Comparison of ENCODE assay signal across 18 mouse cellular contexts in genomic region chr15:5762216-5762615, GRCm38 (mm10).
"Had no signal": no experiment of that assay in that cellular context is flagged by ENCODE, and none has a peak within 500 bp of the region (broad histone marks: within the 10 kb centered on the region; RNA-seq: fewer than 3 reads in every experiment).

No protein-coding gene starts in this region.

- DNase-seq: liver, postnatal 0 days; lung, adult 2 months; lung, postnatal 14 days; lung, postnatal 36 days; right cerebral cortex, postnatal 25 days; right cerebral cortex, postnatal 4 days; spleen, adult 18-20 months; thymus, adult 18-20 months; thymus, postnatal 14 days; thymus, postnatal 36 days had no signal

- H3K4me1 ChIP-seq: lung, embryonic 15.5 days; megakaryocyte, embryonic 14.5 days; midbrain, embryonic 13.5 days; midbrain, embryonic 15.5 days; neural tube, embryonic 12.5 days had no signal

- H3K4me2 ChIP-seq: lung, embryonic 15.5 days; midbrain, embryonic 11.5 days; midbrain, embryonic 13.5 days; midbrain, embryonic 15.5 days; neural tube, embryonic 12.5 days had no signal

- H3K27ac ChIP-seq: lung, embryonic 15.5 days; macrophage; midbrain, embryonic 13.5 days; midbrain, embryonic 15.5 days; neural tube, embryonic 12.5 days had no signal

- ATAC-seq: liver, postnatal 0 days; lung, postnatal 0 days; midbrain, embryonic 13.5 days; midbrain, embryonic 15.5 days had no signal

- H3K27me3 ChIP-seq: lung, embryonic 15.5 days; megakaryocyte, embryonic 14.5 days; midbrain, embryonic 13.5 days; midbrain, embryonic 15.5 days; neural tube, embryonic 12.5 days had no signal

- H3K4me3 ChIP-seq: lung, embryonic 15.5 days; megakaryocyte, embryonic 14.5 days; midbrain, embryonic 13.5 days; midbrain, embryonic 15.5 days; neural tube, embryonic 12.5 days had no signal

- H3K9me3 ChIP-seq: lung, embryonic 15.5 days; megakaryocyte, embryonic 14.5 days; midbrain, embryonic 13.5 days; midbrain, embryonic 15.5 days; neural tube, embryonic 12.5 days had no signal

- H3K9ac ChIP-seq: liver, postnatal 0 days; lung, embryonic 15.5 days; midbrain, embryonic 13.5 days; midbrain, embryonic 15.5 days; neural tube, embryonic 12.5 days had no signal

- H3K36me3 ChIP-seq: lung, embryonic 15.5 days; midbrain, embryonic 13.5 days; midbrain, embryonic 15.5 days; neural tube, embryonic 12.5 days had no signal
